Mouse (Mus musculus): Measurements from ENCODE around the gene Actr3b. TPM values are rescaled to one million over a fixed set of nuclear protein-coding genes. Genes with fewer than 3 reads are reported as not detected.
A peak's percentile ranks its signal among the peaks of the same experiment; 100 is the strongest.
"Not testable (repeated sequence)": the region's sequence is repeated elsewhere in the genome, so short reads cannot be mapped to it uniquely, and the experiment has no call there.

The Actr3b gene
- total RNA-seq (2021) = 6.1 and 9.6 TPM in 2 replicates
- long read RNA-seq, transcript Actr3b-201 (12 exons, 1,712 nt) = major isoform, 13 of 16 reads
- long read RNA-seq, partial matches to known transcripts = 1 of 16 reads
- long read RNA-seq, other reads (novel, unspliced or antisense) = 2 of 16 reads

GRCm38 (mm10) chr5:25759460-25760409, at the start of gene Actr3b:
Actr3b (plus strand) TSS chr5:25759997.
- peak; percentile 89 for DNase-seq

GRCm38 (mm10) chr5:25713001-25713706, 46.6 kb upstream of the Actr3b start:
- not testable (repeated sequence) for DNase-seq

GRCm38 (mm10) chr5:25719390-25719789, 40.4 kb upstream of the Actr3b start:
- DNase-seq = no peak

- DNase-seq = no peak
Measured at GRCm38 (mm10) chr5:25723016-25723415, 36.8 kb upstream of the Actr3b start.

- no peak for DNase-seq
Measured at GRCm38 (mm10) chr5:25724134-25724675, 35.6 kb upstream of the Actr3b start.

- DNase-seq = peak; percentile 57
Measured at GRCm38 (mm10) chr5:25734318-25734717, 25.5 kb upstream of the Actr3b start.

GRCm38 (mm10) chr5:25735861-25736260, 23.9 kb upstream of the Actr3b start:
- DNase-seq = no peak

GRCm38 (mm10) chr5:25738448-25738847, 21.3 kb upstream of the Actr3b start:
- DNase-seq = no peak

GRCm38 (mm10) chr5:25738902-25739301, 20.9 kb upstream of the Actr3b start:
- DNase-seq = not testable (repeated sequence)

GRCm38 (mm10) chr5:25747904-25748303, 11.9 kb upstream of the Actr3b start:
- no peak for DNase-seq

GRCm38 (mm10) chr5:25748613-25749012, 11.2 kb upstream of the Actr3b start:
- no peak for DNase-seq

GRCm38 (mm10) chr5:25751552-25751951, 8.2 kb upstream of the Actr3b start:
- peak; percentile 32 for DNase-seq

GRCm38 (mm10) chr5:25752862-25753261, 6.9 kb upstream of the Actr3b start:
- DNase-seq = peak; percentile 15

- no peak for DNase-seq
Measured at GRCm38 (mm10) chr5:25753556-25754235, 6.1 kb upstream of the Actr3b start.

- DNase-seq = peak; percentile 14
Measured at GRCm38 (mm10) chr5:25754236-25754766, 5.5 kb upstream of the Actr3b start.

GRCm38 (mm10) chr5:25760410-25760832, 624 bp downstream of the Actr3b start:
- DNase-seq = no peak

GRCm38 (mm10) chr5:25760871-25761270, 1.1 kb downstream of the Actr3b start:
- DNase-seq = no peak

GRCm38 (mm10) chr5:25761850-25762249, 2.1 kb downstream of the Actr3b start:
- no peak for DNase-seq

GRCm38 (mm10) chr5:25769006-25769405, 9.2 kb downstream of the Actr3b start:
- no peak for DNase-seq

GRCm38 (mm10) chr5:25769406-25769805, 9.6 kb downstream of the Actr3b start:
- no peak for DNase-seq

GRCm38 (mm10) chr5:25772456-25772855, 12.7 kb downstream of the Actr3b start:
- DNase-seq = no peak

Measured in adrenal gland, postnatal 25 days (tissue).